Mouse (Mus musculus) spleen, postnatal 10 days (tissue): ENCODE data around the gene Akain1.

Experiments
- DNase-seq, 2 experiments: peaks; one replicate each; pipeline ENCODE4 v3.0.0; 2021 to 2022; ENCODE audit warnings: low spot score in 2 of 2

Gene Akain1

DNA sequence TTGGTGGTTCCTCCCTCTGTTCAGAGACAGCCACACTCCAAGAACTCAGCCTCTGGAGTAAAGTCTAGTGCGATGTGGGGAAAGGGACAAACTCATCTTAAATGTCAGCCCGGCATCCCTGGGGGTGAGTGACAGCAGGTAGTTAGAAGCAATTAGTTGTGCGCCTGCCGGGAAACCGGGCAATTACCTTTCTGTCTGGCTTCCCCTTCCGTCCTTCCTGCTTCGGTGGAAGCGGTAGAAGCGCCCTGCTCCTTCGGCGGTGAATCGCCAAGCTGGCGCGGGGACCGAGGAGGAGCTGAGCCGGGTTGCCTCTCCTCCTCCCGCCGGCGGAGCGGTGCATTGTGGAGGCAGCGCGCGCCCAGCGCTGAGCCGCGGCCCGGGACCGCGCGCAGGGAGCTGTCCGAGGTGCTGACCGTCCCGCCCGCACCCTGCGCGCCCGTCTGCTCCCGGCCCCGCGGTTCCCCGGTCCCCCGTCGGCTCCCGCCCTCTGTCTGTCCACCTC lies at the start of gene Akain1:
TSS of gene Akain1 (plus strand) at position 337 of the 502 bp plus-strand sequence.
- DNase-seq, result peak; percentile 42 to 74

DNA sequence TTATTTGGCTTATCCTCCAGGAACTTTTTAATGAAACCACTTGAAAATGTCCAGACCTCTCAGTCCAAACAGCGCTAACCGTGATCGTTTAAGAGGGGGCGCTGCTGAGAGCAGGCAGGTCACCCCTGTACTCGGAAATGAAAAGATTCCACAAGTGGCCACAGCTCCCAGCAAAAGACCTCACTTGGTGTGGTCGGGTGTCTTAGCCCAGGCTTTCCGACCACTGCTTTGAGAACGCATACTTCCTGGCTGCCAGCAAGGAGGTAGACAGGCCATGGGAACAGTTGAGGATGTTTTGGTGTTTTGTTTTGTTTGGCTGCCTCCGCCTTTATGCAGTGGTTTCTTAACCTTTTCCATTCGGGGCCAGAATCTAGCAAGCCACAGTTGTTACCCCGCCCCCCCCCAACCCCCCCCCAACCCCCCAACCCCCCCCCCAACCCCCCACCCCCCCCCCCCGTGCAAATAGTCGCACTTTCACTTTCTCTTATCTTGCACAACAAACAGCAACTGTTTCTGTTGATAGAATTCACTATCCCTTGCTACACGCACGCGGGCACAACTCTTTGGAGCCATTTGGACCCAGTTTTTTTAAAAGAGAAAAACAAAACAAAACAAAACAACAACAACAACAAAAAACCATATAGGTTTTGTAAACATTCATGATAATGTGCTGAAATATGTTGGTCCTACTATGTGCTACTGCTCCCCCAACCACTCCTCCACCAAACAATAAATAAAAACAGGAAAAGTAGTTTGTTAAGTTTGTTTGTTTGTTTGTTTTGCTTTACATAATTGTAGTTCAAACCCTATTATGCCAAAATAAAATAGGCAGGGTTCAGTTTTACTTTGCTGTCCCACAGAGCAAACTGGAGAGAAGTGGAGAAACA lies 42.7 kb upstream of the Akain1 start:
- peak; percentile 53 to 72 for DNase-seq

DNA sequence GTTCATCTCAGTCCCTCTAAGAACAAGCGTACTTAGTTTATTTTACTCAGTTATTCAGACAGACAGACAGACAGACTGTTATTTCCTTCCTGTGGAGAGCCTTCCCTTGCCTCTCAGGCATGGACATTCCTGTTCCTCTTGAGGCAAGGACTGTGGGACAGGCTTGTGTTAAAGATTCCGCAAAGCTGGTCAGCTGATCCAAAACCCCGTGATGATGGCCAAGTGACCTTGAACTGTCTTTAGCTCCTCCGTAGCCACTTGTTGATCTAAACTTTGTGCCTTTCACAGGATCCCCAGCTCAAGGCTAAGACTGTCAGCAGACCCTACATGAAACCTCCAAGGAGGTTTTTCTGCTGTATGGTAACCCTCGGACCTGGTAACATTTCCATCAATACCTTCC lies 42.0 kb upstream of the Akain1 start:
- DNase-seq, result no peak

DNA sequence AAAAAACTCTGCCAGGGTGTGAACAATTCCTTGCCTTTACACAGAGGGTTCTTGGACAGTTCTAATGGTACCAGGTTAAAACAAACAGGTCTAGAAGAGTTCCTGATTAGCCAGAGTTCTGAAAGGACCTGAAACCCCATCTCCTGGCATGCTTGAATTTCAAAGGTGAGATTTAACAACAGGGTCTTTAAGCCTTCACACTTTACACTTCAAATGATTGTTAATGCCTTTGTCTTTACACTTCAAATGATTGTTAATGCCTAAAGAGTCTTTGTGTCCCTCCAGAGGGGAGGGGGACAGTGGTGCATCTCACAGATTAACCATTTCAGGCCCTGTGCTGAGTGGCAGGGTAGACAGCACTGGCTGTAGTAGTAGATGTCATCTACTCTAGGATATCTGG lies 41.0 kb upstream of the Akain1 start:
- no peak for DNase-seq

DNA sequence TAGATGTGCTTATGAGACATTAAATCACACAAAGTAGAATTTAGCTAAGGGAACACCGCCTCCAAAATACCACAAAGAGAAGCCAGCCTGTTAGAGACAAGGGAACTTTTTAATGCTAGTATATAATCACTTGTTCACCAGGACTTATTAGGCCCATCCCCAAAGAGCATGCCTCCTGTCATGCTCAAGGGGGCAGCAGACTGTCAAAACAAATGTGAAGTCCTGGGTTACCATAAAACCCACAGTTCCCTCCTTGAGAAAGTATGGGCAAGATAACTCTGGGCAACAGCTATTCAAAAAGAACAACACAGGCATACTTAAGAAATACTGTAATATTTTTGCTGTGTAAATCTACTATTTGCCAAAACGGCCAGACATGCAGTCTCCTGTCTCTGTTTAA lies 38.0 kb upstream of the Akain1 start:
- peak in 1 of 2 experiments; percentile 35 for DNase-seq

DNA sequence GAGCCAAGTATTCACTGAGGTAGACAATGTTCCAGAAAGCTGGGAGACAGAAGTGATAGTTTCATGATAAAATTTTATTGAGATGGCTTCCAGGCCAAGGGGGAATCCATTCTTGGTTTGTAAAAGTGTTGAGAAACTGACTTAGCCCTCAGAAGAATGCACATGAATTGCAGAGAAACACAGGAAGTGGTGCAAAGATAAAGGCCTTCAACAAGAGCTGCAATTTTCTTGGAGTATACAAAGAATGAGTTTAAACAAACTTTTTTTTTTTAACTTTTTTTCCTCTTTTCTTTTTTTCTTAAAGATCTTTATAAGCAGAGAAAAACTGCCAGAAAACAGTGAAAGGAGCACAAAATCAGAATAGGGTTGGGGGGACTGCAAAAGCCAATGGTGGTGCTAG lies 23.0 kb upstream of the Akain1 start:
- no peak for DNase-seq

DNA sequence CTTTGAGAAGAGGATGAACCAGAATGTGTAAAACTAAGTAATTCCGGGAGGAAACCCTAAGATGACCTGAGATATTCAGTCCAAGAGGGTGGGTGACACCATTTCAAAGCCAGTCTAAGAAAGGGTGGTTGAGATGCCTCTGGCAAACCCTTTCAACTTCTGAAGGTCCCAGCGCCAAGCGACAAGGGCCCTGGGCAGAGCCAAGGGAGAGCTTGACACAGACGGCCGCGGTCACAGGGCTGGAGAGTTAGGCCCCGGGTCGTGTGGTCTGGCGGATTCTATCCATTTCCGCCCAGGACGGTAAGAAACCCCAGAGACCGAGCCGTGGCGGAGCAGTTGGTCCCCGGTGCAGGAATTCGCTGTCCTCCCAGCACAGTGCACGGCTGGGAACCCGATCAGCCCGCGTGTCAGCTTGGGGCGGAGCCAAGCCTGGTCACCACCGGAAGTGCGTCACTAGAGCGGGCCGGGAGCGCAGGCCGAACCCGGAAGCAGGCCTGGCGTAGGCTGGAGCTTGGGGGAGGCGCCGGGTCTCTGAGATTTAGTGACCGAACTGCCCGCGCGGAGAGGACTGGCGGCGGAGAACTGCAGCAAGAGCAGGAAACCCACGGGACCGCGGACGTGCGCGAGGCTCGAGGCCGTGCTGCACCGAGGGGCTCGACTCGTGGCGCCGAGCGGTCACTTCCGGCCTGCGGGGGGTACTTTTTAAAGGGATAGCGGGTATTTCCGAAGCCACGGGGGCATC lies 22.0 kb upstream of the Akain1 start:
- peak; percentile 90 to 96 for DNase-seq

DNA sequence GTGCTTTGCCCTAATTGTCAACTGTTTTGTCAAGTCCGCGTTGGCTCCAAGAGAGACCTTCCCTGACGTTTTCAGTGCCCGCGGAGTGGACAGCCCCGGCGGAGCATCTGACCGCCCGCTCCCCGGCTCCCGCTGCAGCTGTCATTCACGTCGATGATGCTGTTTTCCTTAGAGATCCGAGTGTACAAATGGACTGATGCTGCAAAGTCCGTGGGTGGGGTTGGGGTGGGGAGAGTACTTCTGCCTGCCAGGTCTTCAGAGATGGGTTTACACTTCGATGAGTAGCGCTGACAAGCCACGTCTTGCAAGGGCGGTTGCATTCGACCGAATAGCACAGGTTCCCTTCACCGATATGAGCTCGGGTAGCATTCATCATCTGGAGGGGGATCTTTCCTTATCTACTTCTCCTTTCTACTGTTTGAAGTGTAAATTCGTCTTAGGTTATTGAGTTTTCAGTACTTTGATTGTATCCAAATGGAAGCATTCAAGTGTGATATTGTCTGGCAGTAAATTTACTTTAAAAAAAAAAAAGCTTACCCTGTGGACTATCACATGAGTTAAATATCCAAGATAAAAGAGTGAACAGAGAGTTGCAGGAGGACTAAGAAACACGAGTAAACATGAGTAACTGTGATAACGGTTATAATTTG lies 21.3 kb upstream of the Akain1 start:
- DNase-seq, result no peak

DNA sequence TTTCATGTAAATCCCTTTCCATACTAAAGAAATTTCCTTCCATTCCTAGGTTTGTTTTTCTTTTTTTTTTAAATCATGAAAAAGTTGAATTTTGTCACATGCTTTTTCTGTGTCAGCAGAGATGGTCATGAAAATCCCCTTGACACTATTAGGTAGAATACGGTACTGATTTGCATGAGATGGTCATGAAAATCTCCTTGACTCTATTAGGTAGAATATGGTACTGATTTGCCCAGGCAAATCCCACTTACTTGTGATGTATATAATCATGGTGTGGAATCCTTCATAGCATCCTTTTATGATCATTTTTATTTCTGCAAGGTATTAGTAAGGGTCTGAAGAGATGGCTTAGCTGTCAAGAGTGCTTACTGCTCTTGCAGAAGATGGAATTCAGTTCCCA lies 17.5 kb upstream of the Akain1 start:
- no peak for DNase-seq

DNA sequence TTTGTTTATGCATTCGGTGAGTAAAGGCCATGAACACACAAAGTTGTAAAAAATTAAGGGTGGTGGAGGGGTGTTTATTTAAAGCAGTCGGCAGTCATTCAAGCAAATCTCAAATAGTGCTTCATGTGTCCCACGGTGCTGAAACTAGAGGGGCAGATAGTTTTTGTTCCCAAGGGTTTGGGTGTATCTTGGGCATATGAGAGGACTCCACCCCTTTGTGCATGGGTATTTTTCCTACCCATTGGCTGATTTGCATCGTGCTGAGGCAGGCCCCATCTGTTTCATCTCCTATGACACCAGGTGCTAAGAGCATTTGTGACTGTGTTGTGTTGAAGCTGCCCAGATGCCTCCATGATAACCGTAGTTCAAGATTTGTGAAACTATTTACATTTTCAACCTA lies 1.3 kb upstream of the Akain1 start:
- no peak for DNase-seq

DNA sequence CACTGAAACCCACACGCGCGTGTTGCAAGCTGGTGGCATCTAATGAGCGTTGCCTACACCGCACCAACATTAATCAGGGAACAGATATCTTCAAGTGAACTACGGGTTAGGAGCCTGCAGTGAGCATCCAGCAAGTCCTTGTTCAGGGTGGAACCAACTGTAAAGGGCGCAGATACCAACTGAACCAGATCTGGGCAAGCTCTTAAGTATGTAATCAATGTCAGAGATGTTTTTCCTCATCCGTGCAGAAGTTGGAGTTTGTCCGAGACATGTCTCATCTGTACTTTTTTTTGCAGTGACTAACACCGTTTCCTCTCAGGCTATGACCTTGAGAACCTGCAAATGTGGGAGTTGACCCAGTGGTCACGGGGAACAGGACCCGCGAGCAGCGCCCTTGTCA lies 640 bp upstream of the Akain1 start:
- no peak for DNase-seq

DNA sequence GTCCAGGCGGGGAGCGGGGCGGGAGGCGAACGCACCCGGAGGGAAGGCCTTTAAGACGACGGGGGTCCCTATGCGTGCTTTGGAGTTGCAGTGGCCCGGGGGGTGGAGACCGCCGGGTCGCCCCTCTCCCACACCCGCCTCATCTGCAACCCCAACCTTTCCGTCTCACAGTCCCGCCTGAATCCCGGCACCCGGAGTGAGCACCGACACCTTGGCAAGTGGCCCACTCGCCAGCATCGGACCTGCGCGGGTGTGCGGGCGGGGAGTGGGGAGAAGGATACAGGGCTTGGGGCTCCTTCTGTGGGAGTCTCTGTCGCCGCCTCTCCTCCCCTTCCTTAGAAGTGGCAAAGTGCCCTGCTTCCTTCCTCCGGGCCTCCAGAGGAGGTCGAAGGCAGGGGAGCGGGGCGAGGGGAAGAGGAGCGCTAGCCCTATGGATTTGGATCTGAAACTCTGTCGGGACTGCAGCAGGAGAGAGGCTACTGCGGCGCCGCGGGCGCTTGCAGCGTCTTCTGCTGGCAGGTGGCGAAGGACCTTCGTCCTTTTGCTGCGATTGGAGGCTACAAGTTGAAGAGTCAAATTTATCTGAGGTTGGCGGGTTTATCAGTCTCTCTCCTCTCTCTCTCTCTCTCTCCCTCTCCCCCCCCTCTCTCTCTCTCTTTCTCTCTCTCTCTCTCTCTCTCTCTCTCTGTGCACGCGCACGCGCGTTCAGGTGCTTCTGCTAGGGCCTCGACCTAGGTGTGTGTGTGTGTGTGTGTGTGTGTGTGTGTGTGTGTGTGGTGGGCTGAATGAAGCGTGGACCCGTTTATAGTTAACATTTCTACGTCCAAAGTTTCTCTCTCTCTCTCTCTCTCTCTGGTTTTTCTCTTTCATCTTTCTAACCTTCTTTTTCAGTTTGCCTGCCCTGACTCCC lies 700 bp downstream of the Akain1 start:
- DNase-seq, result no peak

DNA sequence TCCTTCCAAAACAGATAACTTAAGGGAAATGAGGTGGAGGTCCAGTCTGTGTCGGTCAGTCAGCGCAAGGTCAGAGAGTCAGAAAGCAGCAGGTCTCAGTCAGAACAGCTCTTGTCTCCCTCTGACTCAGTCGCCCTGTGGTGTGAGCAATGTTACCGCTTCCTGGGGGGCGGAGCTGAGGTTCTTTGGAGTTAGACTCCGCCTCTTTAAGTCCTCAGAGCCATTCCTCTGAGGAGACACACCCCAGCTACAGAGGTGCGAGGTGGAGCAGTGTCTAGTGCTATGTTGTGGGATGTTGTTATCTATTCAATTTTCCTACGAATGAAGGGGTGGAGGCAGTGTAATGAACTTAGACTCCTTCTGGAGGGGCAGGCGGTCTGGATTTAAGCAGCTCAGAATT lies 1.9 kb downstream of the Akain1 start:
- DNase-seq, result no peak

DNA sequence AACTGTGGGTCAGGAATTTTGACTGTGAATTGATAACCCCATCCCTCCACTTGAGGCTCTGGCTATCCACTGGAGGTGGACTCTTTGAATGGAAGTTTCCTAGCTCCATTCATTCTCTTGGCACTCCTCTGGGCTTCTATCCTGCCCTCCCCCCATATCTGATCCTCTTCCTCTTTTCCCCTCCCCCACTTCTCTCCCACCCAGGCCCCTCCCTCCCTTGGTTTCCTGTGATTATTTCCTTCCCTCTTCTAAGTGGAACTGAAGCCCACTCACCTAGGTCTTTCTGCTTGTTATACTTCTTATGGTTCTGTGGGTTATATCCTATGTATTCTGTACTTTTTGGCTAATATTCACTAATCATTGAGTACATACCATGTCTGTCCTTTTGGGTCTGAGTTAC lies 9.6 kb downstream of the Akain1 start:
- DNase-seq, result no peak

DNA sequence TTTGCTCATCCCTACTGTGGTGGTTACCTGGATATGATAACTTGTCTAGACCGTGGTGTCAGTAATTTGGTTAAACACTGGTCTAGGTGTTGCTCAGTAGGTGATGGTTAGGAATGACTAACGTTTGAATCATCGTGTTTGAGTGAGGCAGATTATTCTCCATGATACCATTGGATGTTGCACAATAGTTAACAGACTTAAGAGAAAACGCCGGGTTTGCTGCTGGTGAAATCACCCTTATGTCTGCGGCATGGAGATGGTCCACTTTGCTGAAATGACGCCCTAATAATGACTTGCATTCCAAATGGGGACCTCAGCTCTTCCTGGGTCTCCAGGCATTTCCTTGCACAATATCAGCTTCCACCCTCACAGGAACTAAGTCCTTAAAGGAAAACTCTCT lies 22.6 kb downstream of the Akain1 start:
- DNase-seq, result no peak

DNA sequence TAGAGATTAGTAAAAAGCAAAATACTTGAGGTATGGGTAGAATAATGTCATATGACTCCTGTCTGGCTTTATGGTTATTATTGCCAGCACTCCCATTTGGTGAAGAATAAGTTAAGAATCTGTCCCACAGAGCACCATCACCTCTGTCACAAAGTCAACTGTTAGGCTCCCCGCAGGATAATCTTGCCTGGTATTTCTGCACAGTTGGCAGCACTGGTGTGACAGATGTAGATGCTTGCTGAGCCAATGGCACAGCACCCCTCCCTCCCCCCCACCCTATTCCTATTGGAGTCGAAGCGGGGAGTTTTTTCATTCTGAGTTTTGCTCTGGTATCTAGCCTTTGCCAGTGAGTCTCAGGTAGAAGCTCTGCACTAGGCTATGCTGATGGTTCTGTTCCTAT lies 23.9 kb downstream of the Akain1 start:
- no peak for DNase-seq

DNA sequence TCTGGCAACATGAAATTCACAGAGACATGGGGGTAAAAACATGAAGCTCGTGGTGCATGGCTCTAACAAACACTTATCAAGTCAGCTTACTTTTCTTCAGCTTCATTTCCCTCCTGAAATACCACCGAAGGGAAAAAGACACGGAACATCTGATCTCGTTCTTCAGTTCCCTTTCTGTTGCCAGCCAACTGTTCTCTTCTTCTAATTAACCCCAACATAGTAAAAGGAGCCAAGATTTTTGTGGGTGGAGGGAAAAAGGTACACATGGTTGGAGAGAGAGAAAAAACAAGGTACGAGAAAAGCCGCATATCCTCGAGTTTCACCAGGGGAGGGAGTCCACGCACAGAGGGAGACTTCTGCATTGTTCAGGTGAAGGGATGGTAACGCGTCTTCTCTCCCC lies 32.0 kb downstream of the Akain1 start:
- no peak for DNase-seq

DNA sequence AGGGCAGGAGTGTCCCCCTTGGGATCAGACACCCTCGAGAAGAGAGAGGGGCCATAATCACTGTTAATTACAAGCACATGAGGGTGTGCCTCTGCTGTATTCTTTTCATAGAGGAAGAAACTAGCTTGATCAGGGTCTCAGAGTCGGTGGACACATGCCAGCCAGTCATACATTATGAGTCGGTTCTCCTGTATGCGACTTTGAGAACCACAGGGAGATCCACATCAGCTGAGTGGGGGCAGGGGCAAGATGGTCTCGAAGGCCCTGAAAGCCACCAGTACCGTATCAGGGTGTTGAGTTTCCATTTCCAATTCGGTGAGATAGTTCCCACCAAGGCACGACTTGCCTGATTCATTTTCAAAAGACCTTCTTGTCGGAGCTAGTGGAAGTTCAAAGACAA lies 33.3 kb downstream of the Akain1 start:
- DNase-seq, result no peak

DNA sequence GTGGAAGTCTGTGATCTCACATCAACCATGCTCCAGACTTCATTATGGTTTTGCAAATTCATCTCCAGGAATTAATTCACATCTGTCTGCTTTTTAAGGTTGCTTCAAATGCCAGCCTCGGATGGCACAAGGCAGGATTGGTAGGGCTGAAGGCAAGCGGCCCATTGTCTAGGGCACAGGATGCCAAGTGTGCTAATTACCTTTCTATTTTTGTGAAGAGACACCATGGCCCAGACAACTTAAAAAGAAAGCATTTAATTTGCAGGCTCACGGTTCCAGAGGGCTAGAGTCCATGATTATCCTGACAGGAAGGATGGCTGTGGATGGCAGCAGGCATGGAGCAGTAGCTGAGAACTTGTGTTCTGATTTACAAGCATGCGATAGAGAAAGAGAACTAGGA lies 35.0 kb downstream of the Akain1 start:
- DNase-seq, result no peak

DNA sequence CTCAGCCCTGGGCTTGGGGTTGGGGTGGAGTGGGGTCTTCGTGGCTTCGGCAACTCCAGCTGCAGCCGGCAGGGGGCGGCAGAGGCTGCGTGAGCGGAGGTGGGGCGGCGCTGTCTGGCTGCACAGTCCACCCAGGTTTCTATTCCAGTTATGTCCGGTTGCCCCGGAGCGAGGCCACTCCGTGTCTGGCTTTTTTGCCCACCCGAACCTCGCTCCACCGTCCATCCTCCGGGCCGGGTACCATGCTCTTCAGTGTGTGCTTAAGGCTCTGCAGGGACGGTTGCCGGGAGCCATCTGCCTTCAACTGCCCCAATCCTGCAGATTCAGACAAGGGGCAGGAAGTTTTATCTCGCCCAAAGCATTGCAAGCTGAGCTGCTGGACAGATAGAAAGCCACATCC lies 36.3 kb downstream of the Akain1 start:
- DNase-seq, result peak; percentile 11 to 50

DNA sequence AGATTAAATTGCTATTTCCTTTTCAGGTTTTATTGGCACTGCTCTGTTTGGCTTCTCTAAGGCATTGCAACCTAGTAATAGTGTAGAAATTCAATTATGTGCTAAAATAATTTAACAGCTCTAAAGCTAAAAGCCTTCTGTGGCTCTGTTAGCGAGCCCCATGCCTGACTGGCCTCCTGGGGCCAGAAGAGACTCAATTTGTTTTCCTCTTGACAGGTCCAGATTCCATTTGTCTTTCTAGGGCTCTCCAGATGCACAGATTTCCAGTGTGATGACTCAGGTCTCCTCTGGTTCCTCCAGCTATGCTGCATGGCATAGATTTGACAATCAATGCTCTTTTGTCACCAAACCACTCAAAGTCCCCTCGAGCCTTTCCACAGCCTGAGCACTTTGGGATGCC lies 38.4 kb downstream of the Akain1 start:
- DNase-seq, result no peak
